Mouse (Mus musculus) pancreas, adult 10 weeks (tissue): Measurements from ENCODE around the gene Ptbp1. TPM values are rescaled to one million over a fixed set of nuclear protein-coding genes. Genes with fewer than 3 reads are reported as not detected.

Experiments
- polyA plus RNA-seq: library from polyadenylated mRNA; stranded (reverse); fragments of 350-450 nt; fragmentation: Illumina TruSeq; extraction: RNeasy Lipid Tissue Mini Kit (QIAGEN cat#74804); gene quantifications from one replicate; pipeline ENCODE4 v1.2.3, GENCODE M21; 2015; ENCODE audit warnings: low read depth, low replicate concordance; ENCODE audit not compliant: insufficient read depth

The Ptbp1 gene
- polyA plus RNA-seq = 39.5 TPM

GRCm38 (mm10) chr10:79853860-79854795 lies at the start of gene Ptbp1:
Ptbp1 (plus strand) TSS chr10:79854427.

GRCm38 (mm10) chr10:79820782-79821181 lies 33.4 kb upstream of the Ptbp1 start, which contains the start of gene Misp:
Misp (plus strand) TSS chr10:79820989.

GRCm38 (mm10) chr10:79874290-79874862 lies 20.1 kb downstream of the Ptbp1 start, which contains the start of the genes Prtn3 and Plppr3:
Prtn3 (plus strand) TSS chr10:79874476.
Plppr3 (minus strand) TSS chr10:79874634.

GRCm38 (mm10) chr10:79886054-79886453 lies 31.8 kb downstream of the Ptbp1 start, which contains the start of gene Elane:
Elane (plus strand) TSS chr10:79886247.

DNA sequence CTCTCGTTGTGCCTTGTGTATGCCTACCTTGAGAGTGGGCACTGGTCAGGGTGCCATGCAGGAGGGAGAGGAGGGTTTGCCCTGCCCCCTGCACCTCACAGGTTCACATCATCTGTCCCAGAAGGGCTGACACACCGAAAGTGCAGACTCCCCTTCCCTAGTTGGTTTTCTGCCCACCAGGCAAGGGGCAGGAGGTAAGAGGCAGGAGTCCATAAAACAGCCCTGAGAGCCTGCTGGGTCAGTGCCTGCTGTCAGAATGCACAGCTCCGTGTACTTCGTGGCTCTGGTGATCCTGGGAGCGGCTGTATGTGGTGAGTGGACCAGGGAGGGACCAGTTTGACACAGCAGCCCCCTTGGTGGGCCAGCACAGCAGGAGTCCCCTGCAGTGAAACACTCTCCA lies 36.4 kb downstream of the Ptbp1 start, which contains the start of gene Cfd:
Gene Cfd, plus strand, starts transcription at position 184 of the 400 bp plus-strand sequence.

DNA sequence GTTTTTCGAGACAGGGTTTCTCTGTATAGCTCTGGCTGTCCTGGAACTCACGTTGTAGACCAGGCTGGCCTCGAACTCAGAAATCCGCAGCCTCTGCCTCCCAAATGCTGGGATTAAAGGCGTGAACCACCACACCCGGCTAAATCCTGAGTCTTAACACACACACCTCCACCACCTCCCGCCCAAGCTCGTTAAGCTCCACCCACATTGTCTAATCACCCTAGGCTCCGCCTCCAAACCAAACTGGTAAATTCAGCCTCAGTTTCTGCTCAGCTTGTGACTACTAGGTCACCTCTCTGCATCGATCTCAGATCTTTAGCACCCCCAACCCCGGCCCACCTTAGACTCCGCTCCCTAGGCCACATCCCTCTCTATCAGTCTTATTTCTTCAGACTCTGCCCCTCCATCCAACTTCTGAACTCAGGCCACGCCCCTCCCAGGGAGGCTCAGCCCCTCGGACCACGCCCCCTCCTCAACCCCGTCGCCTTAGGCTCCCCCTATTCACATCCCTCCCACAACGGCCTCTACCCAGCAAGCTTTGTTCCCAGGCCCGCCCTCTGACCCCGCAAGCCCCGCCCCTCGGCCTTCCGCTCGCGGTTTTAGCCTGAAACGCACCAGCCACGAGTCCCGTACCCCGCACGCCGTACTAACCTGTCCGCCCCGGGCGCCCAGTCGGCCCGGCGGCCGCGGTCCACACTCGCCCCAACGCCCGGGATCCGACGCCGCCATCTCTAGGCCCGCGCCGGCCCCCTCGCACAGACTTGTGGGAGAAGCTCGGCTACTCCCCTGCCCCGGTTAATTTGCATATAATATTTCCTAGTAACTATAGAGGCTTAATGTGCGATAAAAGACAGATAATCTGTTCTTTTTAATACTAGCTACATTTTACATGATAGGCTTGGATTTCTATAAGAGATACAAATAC lies 54.2 kb downstream of the Ptbp1 start, which contains the start of gene Med16:
Gene Med16, minus strand, starts transcription at position 757 of the 925 bp plus-strand sequence.

GRCm38 (mm10) chr10:79910556-79910955 lies 56.3 kb downstream of the Ptbp1 start, which contains the start of gene Gm26602:
Gm26602 (plus strand) TSS chr10:79910856.

Other genes with a start within 250 kb of the Ptbp1 start
- 0.61 TPM for gene C2cd4c, start 240.4 kb upstream of the Ptbp1 start, polyA plus RNA-seq
- 3.3 TPM for gene Shc2, start 216.5 kb upstream of the Ptbp1 start, polyA plus RNA-seq
- gene Odf3l2, start 208.7 kb upstream of the Ptbp1 start, polyA plus RNA-seq = not detected
- gene Madcam1, start 189.9 kb upstream of the Ptbp1 start, polyA plus RNA-seq = not detected
- 4.6 TPM for gene Tpgs1, start 185.1 kb upstream of the Ptbp1 start, polyA plus RNA-seq
- 47.7 TPM for gene Cdc34, start 172.2 kb upstream of the Ptbp1 start, polyA plus RNA-seq
- gene Gzmm, start 165.4 kb upstream of the Ptbp1 start, polyA plus RNA-seq = 0.74 TPM
- gene Bsg, start 149.9 kb upstream of the Ptbp1 start, polyA plus RNA-seq = 168 TPM
- 0.83 TPM for gene Hcn2, start 137.8 kb upstream of the Ptbp1 start, polyA plus RNA-seq
- 29.7 TPM for gene Polrmt, start 107.8 kb upstream of the Ptbp1 start, polyA plus RNA-seq
- gene Fgf22, start 99.4 kb upstream of the Ptbp1 start, polyA plus RNA-seq = not detected
- 22.3 TPM for gene Rnf126, start 87.5 kb upstream of the Ptbp1 start, polyA plus RNA-seq
- gene Fstl3, start 77.2 kb upstream of the Ptbp1 start, polyA plus RNA-seq = 7.2 TPM
- gene Prss57, start 63.5 kb upstream of the Ptbp1 start, polyA plus RNA-seq = not detected
- 13.2 TPM for gene Palm, start 60.9 kb upstream of the Ptbp1 start, polyA plus RNA-seq
- 1.3 TPM for gene Misp, start 33.4 kb upstream of the Ptbp1 start, polyA plus RNA-seq
- gene Prtn3, start 20.0 kb downstream of the Ptbp1 start, polyA plus RNA-seq = 1.1 TPM
- gene Plppr3, start 20.2 kb downstream of the Ptbp1 start, polyA plus RNA-seq = 2.6 TPM
- gene Elane, start 31.8 kb downstream of the Ptbp1 start, polyA plus RNA-seq = not detected
- 168 TPM for gene Cfd, start 36.4 kb downstream of the Ptbp1 start, polyA plus RNA-seq
- 4.0 TPM for gene Med16, start 54.5 kb downstream of the Ptbp1 start, polyA plus RNA-seq
- not detected for gene Gm26602, start 56.4 kb downstream of the Ptbp1 start, polyA plus RNA-seq
- not detected for gene Kiss1r, start 62.5 kb downstream of the Ptbp1 start, polyA plus RNA-seq
- gene R3hdm4, start 66.8 kb downstream of the Ptbp1 start, polyA plus RNA-seq = 19.0 TPM
- gene Arid3a, start 72.6 kb downstream of the Ptbp1 start, polyA plus RNA-seq = 1.0 TPM
- 6.9 TPM for gene Wdr18, start 105.7 kb downstream of the Ptbp1 start, polyA plus RNA-seq
- gene Grin3b, start 116.3 kb downstream of the Ptbp1 start, polyA plus RNA-seq = not detected
- 36.8 TPM for gene Tmem259, start 129.9 kb downstream of the Ptbp1 start, polyA plus RNA-seq
- gene Cnn2, start 134.2 kb downstream of the Ptbp1 start, polyA plus RNA-seq = 13.6 TPM
- gene Abca7, start 142.1 kb downstream of the Ptbp1 start, polyA plus RNA-seq = 6.0 TPM
- gene Arhgap45, start 162.2 kb downstream of the Ptbp1 start, polyA plus RNA-seq = 4.5 TPM
- gene Polr2e, start 185.4 kb downstream of the Ptbp1 start, polyA plus RNA-seq = 33.6 TPM
- gene Gpx4, start 192.7 kb downstream of the Ptbp1 start, polyA plus RNA-seq = 266 TPM